Mouse (Mus musculus) CD4-positive helper T cell, adult 2 months (primary cell): ENCODE measurements around the gene Cdip1.
A peak's percentile ranks its signal among the peaks of the same experiment; 100 is the strongest.

Experiments used
- DNase-seq: peaks from one replicate; pipeline ENCODE4 v3.0.0-alpha.2; 2012; ENCODE audit warnings: low read depth, missing footprints, low spot score

The Cdip1 gene

GRCm38 (mm10) chr16:4773289-4773970, 16.7 kb downstream of the Cdip1 start:
- no peak for DNase-seq

GRCm38 (mm10) chr16:4768719-4769118, 21.4 kb downstream of the Cdip1 start:
- no peak for DNase-seq

- DNase-seq, result no peak
Observed at GRCm38 (mm10) chr16:4767012-4767790, 22.9 kb downstream of the Cdip1 start.

- DNase-seq, result no peak
Observed at GRCm38 (mm10) chr16:4765852-4766251, 24.2 kb downstream of the Cdip1 start.

GRCm38 (mm10) chr16:4763276-4763675, 26.8 kb downstream of the Cdip1 start:
- DNase-seq, result peak; percentile 66

- no peak for DNase-seq
Observed at GRCm38 (mm10) chr16:4762437-4762836, 27.7 kb downstream of the Cdip1 start.

- DNase-seq, result peak; percentile 31
Observed at GRCm38 (mm10) chr16:4756660-4757335, 33.3 kb downstream of the Cdip1 start.

GRCm38 (mm10) chr16:4754045-4754444, 36.0 kb downstream of the Cdip1 start:
- DNase-seq, result no peak

GRCm38 (mm10) chr16:4752155-4752554, 37.9 kb downstream of the Cdip1 start:
- DNase-seq, result no peak

- no peak for DNase-seq
Observed at GRCm38 (mm10) chr16:4742186-4742585, 47.9 kb downstream of the Cdip1 start.

GRCm38 (mm10) chr16:4739994-4740393, 50.1 kb downstream of the Cdip1 start:
- no peak for DNase-seq

- peak; percentile 29 for DNase-seq
Observed at GRCm38 (mm10) chr16:4736262-4736661, 53.8 kb downstream of the Cdip1 start.

- DNase-seq, result no peak
Observed at GRCm38 (mm10) chr16:4730776-4731358, 59.2 kb downstream of the Cdip1 start.

- DNase-seq, result no peak
Observed at GRCm38 (mm10) chr16:4727963-4728362, 62.1 kb downstream of the Cdip1 start.

GRCm38 (mm10) chr16:4727526-4727925, 62.6 kb downstream of the Cdip1 start:
- no peak for DNase-seq

GRCm38 (mm10) chr16:4726528-4727128, 63.5 kb downstream of the Cdip1 start:
- DNase-seq, result no peak

GRCm38 (mm10) chr16:4725780-4726527, 64.1 kb downstream of the Cdip1 start, which contains the start of gene Hmox2:
Gene Hmox2, plus strand, starts transcription at chr16:4726361.
- DNase-seq, result peak; percentile 93

- DNase-seq, result no peak
Observed at GRCm38 (mm10) chr16:4725266-4725665, 64.8 kb downstream of the Cdip1 start.

GRCm38 (mm10) chr16:4722915-4723209, 67.2 kb downstream of the Cdip1 start:
- peak; percentile 25 for DNase-seq

- peak; percentile 14 for DNase-seq
Observed at GRCm38 (mm10) chr16:4722128-4722914, 67.8 kb downstream of the Cdip1 start.
